Mouse (Mus musculus) lung, embryonic 14.5 days (tissue): ENCODE measurements around the gene Smtnl2. TPM values are rescaled to one million over a fixed set of nuclear protein-coding genes. Genes with fewer than 3 reads are reported as not detected.
"Not testable (repeated sequence)": the region's sequence is repeated elsewhere in the genome, so short reads cannot be mapped to it uniquely, and the experiment has no call there.

ENCODE experiments used
- ATAC-seq: fragments of 200-750 bp; cut with Nextera tagmentation; 2 replicates; pipeline ENCODE4 v1.8.0; 2017; ENCODE audit warnings: mild to moderate bottlenecking, moderate TSS enrichment, moderate library complexity; ENCODE audit not compliant: insufficient read depth
- DNase-seq: peaks from one replicate; pipeline ENCODE4 v3.0.0-alpha.2; 2015
- H3K27ac ChIP-seq: fragments of 300-500 bp; sonication (generic); 2 replicates; pipeline ENCODE4 v1.5.1; 2014; ENCODE audit warnings: low read depth, mild to moderate bottlenecking, moderate library complexity
- H3K27me3 ChIP-seq: fragments of 300-500 bp; sonication (generic); 2 replicates; pipeline ENCODE4 v1.6.1; 2014; ENCODE audit warnings: low read length, control low read depth; ENCODE audit not compliant: insufficient read depth
- H3K36me3 ChIP-seq: fragments of 300-500 bp; sonication (generic); 2 replicates; pipeline ENCODE4 v1.6.1; 2014; ENCODE audit warnings: control low read depth; ENCODE audit not compliant: insufficient read depth
- H3K4me1 ChIP-seq: fragments of 300-500 bp; sonication (generic); 2 replicates; pipeline ENCODE4 v1.6.1; 2014; ENCODE audit warnings: antibody characterized with exemption, control low read depth; ENCODE audit not compliant: insufficient read depth
- H3K4me2 ChIP-seq: fragments of 300-500 bp; sonication (generic); 2 replicates; pipeline ENCODE4 v1.6.1; 2014; ENCODE audit warnings: mild to moderate bottlenecking
- H3K4me3 ChIP-seq: fragments of 300-500 bp; sonication (generic); 2 replicates; pipeline ENCODE4 v1.5.1; 2014; ENCODE audit warnings: low read depth, low read length
- H3K9ac ChIP-seq: fragments of 300-500 bp; sonication (generic); 2 replicates; pipeline ENCODE4 v1.6.1; 2014
- H3K9me3 ChIP-seq: fragments of 300-500 bp; sonication (generic); 2 replicates; pipeline ENCODE4 v1.6.1; 2016; ENCODE audit warnings: low read depth, low read length, control low read depth
- CTCF ChIP-seq: IDR thresholded peaks from 2 replicates; pipeline ENCODE4 v1.5.1; 2016; ENCODE audit warnings: antibody characterized with exemption, low read depth
- WGBS: fragments of 180-500 bp; shearing (Covaris S2); extraction: QIAGEN DNeasy Blood & Tissue Kit; methylation state at CpG from one replicate; pipeline ENCODE4 v1.1.7; 2014; 5-methylcytosine and 5-hydroxymethylcytosine counted together
- polyA plus RNA-seq: library from polyadenylated mRNA; unstranded; fragments of >200 nt; fragmentation: Nextera tagmentation; extraction: Ambion mirVana; gene quantifications from 2 replicates; pipeline ENCODE4 v1.2.1, GENCODE M21; 2014

Gene Smtnl2
- polyA plus RNA-seq, 1 experiment from 2014 or later: 122 TPM

DNA sequence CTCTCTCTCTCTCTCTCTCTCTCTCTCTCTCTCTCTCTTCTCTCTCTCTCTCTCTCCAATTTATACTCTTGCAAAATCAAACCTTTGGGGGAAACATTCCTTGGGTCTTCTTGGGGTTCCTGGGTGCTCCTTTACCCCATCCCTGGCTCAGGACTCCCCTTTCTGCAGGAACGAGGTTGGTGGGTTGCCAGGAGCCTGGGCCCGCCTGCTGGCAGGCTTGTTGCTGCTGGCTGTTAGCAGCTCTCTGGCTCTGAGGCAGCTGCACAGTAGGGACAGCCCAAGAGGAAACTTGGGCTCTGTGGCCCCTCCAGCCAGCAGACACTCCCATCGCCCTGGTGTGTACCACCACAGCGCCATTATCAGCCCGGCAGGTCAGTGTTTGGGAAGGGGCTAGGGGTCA lies 24.8 kb upstream of the Smtnl2 start:
- H3K9me3 ChIP-seq: no peaks in the 10 kb centered on the region
- ATAC-seq: no peak
- H3K4me2 ChIP-seq: no peak overlapping the region
- no peak for TF ChIP-seq CTCF
- 68% methylated on average over 5 of the region's 5 CpGs for WGBS
- H3K9ac ChIP-seq: no peak overlapping the region
- no peak overlapping the region for H3K4me3 ChIP-seq
- no peaks in the 10 kb centered on the region for H3K36me3 ChIP-seq
- DNase-seq: peak; percentile 45
- H3K4me1 ChIP-seq: peaks cover 9% of the 10 kb centered on the region; the same call in 1 of the 2 replicates
- H3K27me3 ChIP-seq: no peaks in the 10 kb centered on the region
- H3K27ac ChIP-seq: no peak overlapping the region

GRCm38 (mm10) chr11:72435694-72436045 lies 24.2 kb upstream of the Smtnl2 start:
- DNase-seq (peak; percentile 83), ATAC-seq (peak; percentile 57; the same call in 1 of the 2 replicates)
- Histone ChIP-seq H3K9me3 (no peaks in the 10 kb centered on the region), H3K27ac (no peak overlapping the region), H3K27me3 (no peaks in the 10 kb centered on the region), H3K4me3 (no peak overlapping the region), H3K9ac (no peak overlapping the region), H3K4me2 (no peak overlapping the region), H3K4me1 (peaks cover 9% of the 10 kb centered on the region; the same call in 1 of the 2 replicates), H3K36me3 (no peaks in the 10 kb centered on the region)
- 19% methylated on average over 2 of the region's 2 CpGs for WGBS
- TF ChIP-seq CTCF: no peak

GRCm38 (mm10) chr11:72434963-72435693 lies 23.6 kb upstream of the Smtnl2 start, which contains the start of gene Ggt6:
Gene Ggt6 (plus strand): TSS chr11:72435526.
- no peak for TF ChIP-seq CTCF
- Histone ChIP-seq H3K27me3 (no peaks in the 10 kb centered on the region), H3K9ac (no peak within 1 kb of the TSS), H3K9me3 (no peaks in the 10 kb centered on the region), H3K4me3 (no peak within 1 kb of the TSS), H3K27ac (no peak within 1 kb of the TSS), H3K36me3 (no peaks in the 10 kb centered on the region), H3K4me1 (peaks cover 9% of the 10 kb centered on the region; the same call in 1 of the 2 replicates), H3K4me2 (no peak within 1 kb of the TSS)
- 60% methylated on average over 11 of the region's 11 CpGs for WGBS
- peak; percentile 47 for DNase-seq
- ATAC-seq: peak; percentile 44

DNA sequence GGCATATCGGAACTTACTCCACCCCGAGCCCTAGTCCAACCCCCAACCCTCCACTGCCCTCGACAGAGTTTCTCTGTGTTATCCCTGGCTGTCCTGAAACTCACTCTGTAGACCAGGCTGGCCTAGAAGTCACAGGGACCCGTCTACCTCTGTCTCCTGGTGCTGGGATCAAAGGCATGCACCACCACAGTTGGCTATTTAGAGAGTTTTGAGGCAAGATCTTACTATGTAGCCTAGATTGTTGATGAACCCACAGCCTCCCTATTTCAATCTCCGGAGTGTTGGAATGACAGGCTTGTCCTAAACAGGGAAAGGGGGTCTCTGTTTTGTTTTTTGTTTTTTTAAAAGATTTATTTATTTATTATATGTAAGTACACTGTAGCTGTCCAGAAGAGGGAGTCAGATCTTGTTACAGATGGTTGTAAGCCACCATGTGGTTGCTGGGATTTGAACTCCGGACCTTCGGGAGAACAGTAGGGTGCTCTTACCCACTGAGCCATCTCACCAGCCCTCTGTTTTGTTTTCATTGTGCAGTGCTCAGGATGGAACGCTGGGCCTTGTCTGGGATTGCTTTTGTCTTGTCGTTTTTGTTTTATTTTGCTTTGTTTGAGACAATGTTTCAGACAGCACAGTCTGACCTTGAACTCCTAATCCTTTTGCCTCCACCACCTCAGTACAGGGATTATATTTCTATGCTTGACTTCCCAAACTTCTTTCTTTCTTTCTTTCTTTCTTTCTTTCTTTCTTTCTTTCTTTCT lies 19.0 kb upstream of the Smtnl2 start:
- H3K4me1 ChIP-seq, H3K27ac ChIP-seq, H3K27me3 ChIP-seq, ATAC-seq, H3K36me3 ChIP-seq, DNase-seq, H3K9me3 ChIP-seq, H3K4me2 ChIP-seq, H3K4me3 ChIP-seq, H3K9ac ChIP-seq: not testable (repeated sequence)
- WGBS: 64% methylated on average over 9 of the region's 9 CpGs

GRCm38 (mm10) chr11:72429288-72429690 lies 17.8 kb upstream of the Smtnl2 start:
- Histone ChIP-seq H3K27me3 (no peaks in the 10 kb centered on the region), H3K4me3 (no peak overlapping the region), H3K9ac (no peak overlapping the region), H3K36me3 (no peaks in the 10 kb centered on the region), H3K4me1 (no peaks in the 10 kb centered on the region), H3K4me2 (peak overlapping the region; percentile 47; the same call in 1 of the 2 replicates), H3K27ac (0 out of 2 replicates have a peak overlapping the region, but pooled peaks have one; percentile 22), H3K9me3 (no peaks in the 10 kb centered on the region)
- WGBS: 44% methylated on average over 7 of the region's 7 CpGs
- peak; percentile 95 for TF ChIP-seq CTCF
- DNase-seq: peak; percentile 95
- peak; percentile 89 for ATAC-seq

GRCm38 (mm10) chr11:72428694-72429093 lies 17.2 kb upstream of the Smtnl2 start:
- WGBS: 7% methylated on average over 5 of the region's 5 CpGs
- H3K27ac ChIP-seq: no peak overlapping the region

GRCm38 (mm10) chr11:72426884-72427283 lies 15.4 kb upstream of the Smtnl2 start:
- H3K4me3 ChIP-seq: no peak overlapping the region
- no peaks in the 10 kb centered on the region for H3K9me3 ChIP-seq
- H3K4me1 ChIP-seq: no peaks in the 10 kb centered on the region
- DNase-seq (peak; percentile 43), ATAC-seq (no peak)
- no peak overlapping the region for H3K4me2 ChIP-seq
- H3K27ac ChIP-seq: no peak overlapping the region
- no peak overlapping the region for H3K9ac ChIP-seq
- H3K27me3 ChIP-seq: no peaks in the 10 kb centered on the region
- H3K36me3 ChIP-seq: no peaks in the 10 kb centered on the region
- peak; percentile 57 for TF ChIP-seq CTCF

More at GRCm38 (mm10) chr11:72428694-72429093, 17.2 kb upstream of the Smtnl2 start:
- no peak overlapping the region for H3K9ac ChIP-seq
- H3K27me3 ChIP-seq: no peaks in the 10 kb centered on the region
- no peaks in the 10 kb centered on the region for H3K9me3 ChIP-seq
- DNase-seq: peak; percentile 96
- no peak overlapping the region for H3K4me3 ChIP-seq
- ATAC-seq: peak; percentile 61
- H3K4me2 ChIP-seq: peak overlapping the region; percentile 47; the same call in 1 of the 2 replicates
- no peaks in the 10 kb centered on the region for H3K36me3 ChIP-seq
- TF ChIP-seq CTCF: peak; percentile 76
- no peaks in the 10 kb centered on the region for H3K4me1 ChIP-seq
